Mouse (Mus musculus) heart, embryonic 14.5 days (tissue): ENCODE results near the gene Rasgrf1. TPM values are rescaled to one million over a fixed set of nuclear protein-coding genes. Genes with fewer than 3 reads are reported as not detected.

Experiments used
- ATAC-seq: fragments of 200-750 bp; cut with Nextera tagmentation; 2 replicates; pipeline ENCODE4 v1.8.0; 2017; ENCODE audit warnings: low read depth, moderate TSS enrichment; ENCODE audit not compliant: insufficient number of reproducible peaks, insufficient read depth, low FRiP score
- H3K27ac ChIP-seq, 2 experiments: fragments of 200-500 bp in 1 of 2; fragments of 300-500 bp in 1 of 2; sonication (generic) in 1 of 2; replicated peaks in 1 of 2; 2 replicates each; pipeline ENCODE4 v1.5.1; 2012 to 2014; ENCODE audit warnings: low read depth in 2 of 2, low read length in 2 of 2, control low read depth in 1 of 2, mild to moderate bottlenecking in 1 of 2, mixed read lengths in 1 of 2; ENCODE audit not compliant: control insufficient read depth in 1 of 2, insufficient read depth in 1 of 2
- H3K27me3 ChIP-seq: fragments of 300-500 bp; sonication (generic); 2 replicates; pipeline ENCODE4 v1.6.1; 2014; ENCODE audit warnings: mild to moderate bottlenecking, low read length, control low read depth; ENCODE audit not compliant: control insufficient read depth, insufficient read depth
- H3K36me3 ChIP-seq: fragments of 300-500 bp; sonication (generic); 2 replicates; pipeline ENCODE4 v1.6.1; 2014; ENCODE audit warnings: mild to moderate bottlenecking, control low read depth, low read length, mixed read lengths; ENCODE audit not compliant: control insufficient read depth, insufficient read depth
- H3K4me1 ChIP-seq, 2 experiments: fragments of 200-500 bp in 1 of 2; fragments of 300-500 bp in 1 of 2; sonication (generic) in 1 of 2; 2 replicates each; pipeline ENCODE4 v1.6.1; 2012 to 2014; ENCODE audit warnings: low read length in 2 of 2, control low read depth in 1 of 2, mixed read lengths in 1 of 2; ENCODE audit not compliant: control insufficient read depth in 2 of 2, insufficient read depth in 2 of 2
- H3K4me2 ChIP-seq: fragments of 300-500 bp; sonication (generic); 2 replicates; pipeline ENCODE4 v1.6.1; 2014; ENCODE audit warnings: mild to moderate bottlenecking, low read length
- H3K4me3 ChIP-seq, 2 experiments: fragments of 200-500 bp in 1 of 2; fragments of 300-500 bp in 1 of 2; sonication (generic) in 1 of 2; 2 replicates each; pipeline ENCODE4 v1.5.1; 2012 to 2014; ENCODE audit warnings: low read length in 2 of 2, mild to moderate bottlenecking in 2 of 2, control low read depth in 1 of 2, low read depth in 1 of 2, moderate library complexity in 1 of 2; ENCODE audit not compliant: control insufficient read depth in 1 of 2, insufficient read depth in 1 of 2
- H3K9ac ChIP-seq: fragments of 300-500 bp; sonication (generic); 2 replicates; pipeline ENCODE4 v1.6.1; 2014; ENCODE audit warnings: mild to moderate bottlenecking, low read length
- H3K9me3 ChIP-seq: fragments of 300-500 bp; sonication (generic); 2 replicates; pipeline ENCODE4 v1.6.1; 2016; ENCODE audit warnings: low read length, control low read depth; ENCODE audit not compliant: control insufficient read depth
- WGBS: fragments of 180-500 bp; shearing (Covaris S2); extraction: QIAGEN DNeasy Blood & Tissue Kit; methylation state at CpG from one replicate; pipeline ENCODE4 v1.1.7; 2014; 5-methylcytosine and 5-hydroxymethylcytosine counted together
- polyA plus RNA-seq: library from polyadenylated mRNA; unstranded; fragments of >200 nt; fragmentation: Nextera tagmentation; extraction: Ambion mirVana; gene quantifications from 2 replicates; pipeline ENCODE4 v1.2.1, GENCODE M21; 2014

Rasgrf1 gene
- polyA plus RNA-seq, 1 experiment from 2014 or later, result 0.11 TPM

DNA sequence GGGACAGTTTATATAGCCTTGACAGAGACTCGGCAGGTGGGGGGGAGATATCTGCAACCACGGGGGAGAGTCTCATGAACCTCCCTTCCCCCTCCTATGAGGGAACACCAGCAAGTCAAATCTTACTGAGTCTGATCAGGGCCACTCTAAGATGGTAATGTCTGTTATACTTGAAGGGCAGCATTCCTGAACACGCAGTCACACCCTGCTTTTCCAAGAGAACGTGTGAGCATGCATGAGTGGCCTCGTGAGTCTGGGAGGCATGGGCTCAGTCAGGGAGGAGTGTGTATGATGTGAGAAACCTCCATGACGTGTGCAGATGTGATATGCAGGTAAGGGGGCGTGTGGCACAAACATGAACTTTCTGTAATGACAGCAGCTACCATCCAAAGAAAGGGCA is 159.8 kb downstream of the Rasgrf1 start:
- H3K4me3 ChIP-seq, result no peak overlapping the region
- H3K9ac ChIP-seq, result no peak overlapping the region
- H3K4me2 ChIP-seq, result no peak overlapping the region
- WGBS, result 66% methylated on average over 7 of the region's 7 CpGs
- no peaks in the 10 kb centered on the region for H3K36me3 ChIP-seq
- no peaks in the 10 kb centered on the region for H3K4me1 ChIP-seq
- H3K9me3 ChIP-seq, result no peaks in the 10 kb centered on the region
- no peaks in the 10 kb centered on the region for H3K27me3 ChIP-seq
- H3K27ac ChIP-seq, result no peak overlapping the region
- no peak for ATAC-seq

DNA sequence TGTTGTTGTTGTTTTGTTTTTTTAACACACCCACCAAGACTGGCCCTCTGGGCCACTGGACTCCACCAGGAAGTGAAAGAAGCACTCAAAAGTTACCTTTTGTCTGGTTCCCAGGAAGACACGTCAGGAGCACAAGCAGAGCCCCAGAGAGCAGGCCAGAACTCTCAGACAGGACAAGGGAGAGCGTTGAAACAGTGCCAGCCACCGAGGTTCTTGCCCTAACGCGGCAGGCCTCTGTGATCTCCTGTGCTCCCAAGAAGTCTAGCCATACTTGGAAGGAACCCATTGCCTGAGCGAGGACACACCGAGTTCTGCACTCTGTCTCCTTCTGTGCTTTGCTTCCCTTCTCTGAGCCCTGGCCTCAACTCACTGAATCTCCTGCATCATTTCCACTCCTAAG is 160.5 kb downstream of the Rasgrf1 start:
- WGBS, result 76% methylated on average over 7 of the region's 7 CpGs
- no peak for ATAC-seq
- no peak overlapping the region for H3K4me3 ChIP-seq
- H3K27me3 ChIP-seq, result no peaks in the 10 kb centered on the region
- no peak overlapping the region for H3K4me2 ChIP-seq
- no peaks in the 10 kb centered on the region for H3K36me3 ChIP-seq
- no peaks in the 10 kb centered on the region for H3K4me1 ChIP-seq
- no peak overlapping the region for H3K9ac ChIP-seq
- no peaks in the 10 kb centered on the region for H3K9me3 ChIP-seq
- H3K27ac ChIP-seq, result no peak overlapping the region

DNA sequence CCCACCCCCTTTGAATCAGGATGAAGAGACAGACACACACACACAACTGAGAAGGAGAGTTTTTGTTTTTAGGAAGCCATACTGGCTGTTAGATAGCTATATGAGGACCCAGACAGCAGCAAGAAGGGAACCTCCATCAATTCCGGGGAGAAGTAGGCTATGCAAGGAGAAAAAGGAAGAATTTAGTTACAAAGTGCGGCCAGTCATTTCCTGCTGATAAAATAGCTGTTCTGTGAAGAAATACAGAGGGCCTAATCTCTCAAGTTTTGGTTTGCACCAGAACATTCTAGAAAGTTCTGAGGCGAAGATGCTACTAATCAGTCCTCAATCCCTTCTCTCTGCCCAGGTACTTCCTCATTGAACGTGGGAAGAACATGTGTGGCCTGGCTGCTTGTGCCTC is 165.6 kb downstream of the Rasgrf1 start:
- Histone ChIP-seq H3K4me3 (no peak overlapping the region), H3K4me2 (no peak overlapping the region), H3K27me3 (no peaks in the 10 kb centered on the region), H3K36me3 (no peaks in the 10 kb centered on the region), H3K9ac (no peak overlapping the region), H3K4me1 (no peaks in the 10 kb centered on the region), H3K9me3 (no peaks in the 10 kb centered on the region), H3K27ac (no peak overlapping the region)
- ATAC-seq, result no peak
- 64% methylated on average over 4 of the region's 4 CpGs for WGBS

DNA sequence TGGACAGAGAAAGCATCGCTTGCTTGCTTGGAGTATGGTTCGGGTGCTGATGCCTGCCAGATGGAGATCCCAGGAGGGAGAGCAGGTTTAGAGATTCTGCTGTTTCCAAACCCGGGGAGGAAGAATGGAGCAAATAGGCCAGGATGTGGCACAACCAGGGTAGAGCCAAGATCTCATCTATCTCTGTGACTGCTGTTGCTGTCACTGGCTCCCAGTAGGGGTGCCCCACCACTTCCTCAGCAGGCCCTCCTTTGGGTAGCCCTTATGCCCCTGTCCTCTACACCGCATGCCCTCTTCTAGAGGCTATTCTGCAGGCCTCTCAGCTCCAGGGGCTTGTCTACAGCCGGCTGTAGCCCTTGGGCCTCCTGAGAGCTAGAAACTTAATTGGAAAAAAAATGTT is 166.4 kb downstream of the Rasgrf1 start:
- Histone ChIP-seq H3K27me3 (no peaks in the 10 kb centered on the region), H3K27ac (no peak overlapping the region), H3K4me2 (no peak overlapping the region), H3K36me3 (no peaks in the 10 kb centered on the region), H3K4me1 (no peaks in the 10 kb centered on the region), H3K9me3 (no peaks in the 10 kb centered on the region), H3K4me3 (no peak overlapping the region), H3K9ac (no peak overlapping the region)
- ATAC-seq, result no peak
- 80% methylated on average over 5 of the region's 5 CpGs for WGBS

Other genes with a start within 250 kb of the Rasgrf1 start
- gene Tmed3, start 204.8 kb upstream of the Rasgrf1 start, polyA plus RNA-seq, result 74.9 and 91.8 TPM in 2 replicates
- gene Ankrd34c, start 171.4 kb upstream of the Rasgrf1 start, polyA plus RNA-seq, result not detected in 2 replicates
- gene Ctsh, start 144.2 kb downstream of the Rasgrf1 start, polyA plus RNA-seq, result 56.6 and 61.1 TPM in 2 replicates
- gene Morf4l1, start 204.9 kb downstream of the Rasgrf1 start, polyA plus RNA-seq, result 314 and 344 TPM in 2 replicates